Mouse (Mus musculus): ENCODE measurements around the gene Rhobtb1.

GRCm38 (mm10) chr10:69309109-69309508 lies 157.9 kb downstream of the Rhobtb1 start:
- TF ChIP-seq CTCF (IDR thresholded peaks at IDR 0.05; ENCODE audit: low read depth, low read length): no peak
- TF ChIP-seq POLR2A (IDR thresholded peaks at IDR 0.05; ENCODE audit: borderline replicate concordance, low read depth, low read length): no peak
